Mouse (Mus musculus) stomach, embryonic 14.5 days (tissue): ENCODE data around the gene Pygo1. TPM values are rescaled to one million over a fixed set of nuclear protein-coding genes. Genes with fewer than 3 reads are reported as not detected.

Source experiments
- ATAC-seq: fragments of 200-750 bp; cut with Nextera tagmentation; 2 replicates; pipeline ENCODE4 v1.8.0; 2017; ENCODE audit warnings: low read depth, moderate TSS enrichment; ENCODE audit not compliant: insufficient number of reproducible peaks, insufficient read depth, low FRiP score
- H3K27ac ChIP-seq: fragments of 300-500 bp; sonication (generic); 2 replicates; pipeline ENCODE4 v1.5.1; 2014; ENCODE audit warnings: mild to moderate bottlenecking, low read length, moderate library complexity, mixed read lengths
- H3K27me3 ChIP-seq: fragments of 300-500 bp; sonication (generic); 2 replicates; pipeline ENCODE4 v1.6.1; 2014; ENCODE audit warnings: low read length, control low read depth, mixed read lengths; ENCODE audit not compliant: control insufficient read depth, insufficient read depth
- H3K36me3 ChIP-seq: fragments of 300-500 bp; sonication (generic); 2 replicates; pipeline ENCODE4 v1.6.1; 2014; ENCODE audit warnings: mild to moderate bottlenecking, control low read depth, low read length, moderate library complexity, mixed read lengths; ENCODE audit not compliant: control insufficient read depth, insufficient read depth
- H3K4me1 ChIP-seq: fragments of 300-500 bp; sonication (generic); 2 replicates; pipeline ENCODE4 v1.6.1; 2014; ENCODE audit warnings: low read length, control low read depth, mixed read lengths; ENCODE audit not compliant: control insufficient read depth, insufficient read depth
- H3K4me2 ChIP-seq: fragments of 300-500 bp; sonication (generic); replicated peaks from 2 replicates; pipeline ENCODE4 v1.6.1; 2014; ENCODE audit warnings: low read depth, low read length, control low read depth
- H3K4me3 ChIP-seq: fragments of 300-500 bp; sonication (generic); 2 replicates; pipeline ENCODE4 v1.5.1; 2014; ENCODE audit warnings: low read depth, low read length, control low read depth
- H3K9ac ChIP-seq: fragments of 300-500 bp; sonication (generic); replicated peaks from 2 replicates; pipeline ENCODE4 v1.6.1; 2014; ENCODE audit warnings: low read depth, mild to moderate bottlenecking, control low read depth, low read length, moderate library complexity, mixed read lengths
- H3K9me3 ChIP-seq: fragments of 300-500 bp; sonication (generic); 2 replicates; pipeline ENCODE4 v1.6.1; 2016; ENCODE audit warnings: low read depth, low read length, control low read depth; ENCODE audit not compliant: control insufficient read depth
- WGBS: fragments of 180-500 bp; shearing (Covaris S2); extraction: QIAGEN DNeasy Blood & Tissue Kit; methylation state at CpG from one replicate; pipeline ENCODE4 v1.1.7; 2014; 5-methylcytosine and 5-hydroxymethylcytosine counted together
- polyA plus RNA-seq: library from polyadenylated mRNA; unstranded; fragments of >200 nt; fragmentation: Nextera tagmentation; extraction: Ambion mirVana; gene quantifications from 2 replicates; pipeline ENCODE4 v1.2.1, GENCODE M21; 2014

The Pygo1 gene
- polyA plus RNA-seq, 1 experiment from 2014 or later = 7.4 TPM

DNA sequence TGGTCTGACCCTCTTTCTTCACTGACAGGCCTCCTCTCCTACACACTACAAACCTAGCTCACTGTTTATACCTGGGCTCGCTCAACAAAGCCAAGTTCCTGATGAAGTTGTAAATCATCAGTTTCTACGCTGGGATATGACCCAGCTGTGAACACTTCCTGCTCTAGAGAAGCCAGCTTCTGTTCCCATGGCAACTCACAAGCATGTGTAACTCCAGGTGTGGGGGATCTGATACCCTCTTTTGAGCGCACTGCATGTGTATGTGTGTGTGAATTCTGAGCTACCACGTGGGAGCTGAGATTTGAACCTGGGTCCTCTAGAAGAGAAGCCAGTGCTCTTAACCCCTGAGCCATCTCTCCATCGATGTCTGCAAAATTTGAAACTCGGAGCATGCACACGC is 24.1 kb downstream of the Pygo1 start:
- no peak overlapping the region for H3K27ac ChIP-seq
- WGBS = 43% methylated on average over 7 of the region's 7 CpGs
- no peak overlapping the region for H3K4me2 ChIP-seq
- no peak overlapping the region for H3K4me3 ChIP-seq
- ATAC-seq = peak; percentile 46; the same call in 1 of the 2 replicates
- no peak overlapping the region for H3K9ac ChIP-seq
- H3K9me3 ChIP-seq = peaks cover 4% of the 10 kb centered on the region; the same call in 1 of the 2 replicates
- peaks cover 21% of the 10 kb centered on the region for H3K36me3 ChIP-seq
- no peaks in the 10 kb centered on the region for H3K4me1 ChIP-seq
- H3K27me3 ChIP-seq = no peaks in the 10 kb centered on the region

DNA sequence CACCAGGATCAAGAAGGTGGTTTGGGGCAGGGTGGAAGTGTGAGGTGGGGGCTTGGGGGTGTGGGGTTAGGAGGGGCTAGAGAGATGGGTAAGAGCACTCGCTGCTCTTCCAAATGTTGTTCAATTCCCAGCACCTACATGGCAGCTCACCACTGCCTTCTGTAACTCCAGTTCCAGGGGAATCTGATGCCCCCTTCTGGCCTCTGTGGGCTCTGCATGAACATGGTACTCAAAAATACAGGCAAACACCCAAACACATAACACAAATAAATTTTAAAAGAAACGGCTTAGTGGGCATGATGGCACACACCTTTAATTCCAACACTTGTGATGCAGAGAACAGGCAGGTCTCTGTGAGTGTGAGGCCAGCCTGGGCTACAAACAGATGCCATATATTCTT is 29.3 kb downstream of the Pygo1 start:
- Histone ChIP-seq H3K36me3 (no peaks in the 10 kb centered on the region), H3K27me3 (no peaks in the 10 kb centered on the region), H3K27ac (no peak overlapping the region), H3K9me3 (no peaks in the 10 kb centered on the region), H3K4me3 (no peak overlapping the region), H3K4me2 (no peak overlapping the region), H3K4me1 (no peaks in the 10 kb centered on the region), H3K9ac (no peak overlapping the region)
- no peak for ATAC-seq
- WGBS = 56% methylated on average over 2 of the region's 2 CpGs

DNA sequence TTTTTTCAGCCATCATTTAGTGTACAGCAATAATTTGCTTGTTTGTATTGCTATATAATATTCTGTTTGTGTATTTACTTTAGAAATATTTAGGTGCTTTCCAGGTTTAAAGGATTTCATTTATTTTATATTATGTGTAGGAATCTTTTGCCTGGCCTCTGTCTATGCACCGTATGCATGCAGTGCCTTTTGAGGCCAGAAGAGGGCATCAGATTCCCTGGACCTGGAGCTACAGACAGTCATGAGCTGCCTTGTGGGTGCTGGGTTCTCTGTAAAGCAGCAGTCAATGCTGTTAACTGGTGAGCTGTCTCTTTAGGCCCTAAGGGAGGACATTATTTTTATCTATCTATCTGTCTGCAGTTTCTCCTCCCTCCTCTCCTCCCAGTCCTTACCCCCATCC is 30.1 kb downstream of the Pygo1 start:
- no peak overlapping the region for H3K4me2 ChIP-seq
- no peak overlapping the region for H3K4me3 ChIP-seq
- H3K4me1 ChIP-seq = no peaks in the 10 kb centered on the region
- no peaks in the 10 kb centered on the region for H3K27me3 ChIP-seq
- 16% methylated on average over 1 of the region's 1 CpGs for WGBS
- H3K9me3 ChIP-seq = no peaks in the 10 kb centered on the region
- no peak overlapping the region for H3K27ac ChIP-seq
- no peaks in the 10 kb centered on the region for H3K36me3 ChIP-seq
- no peak overlapping the region for H3K9ac ChIP-seq
- ATAC-seq = no peak

DNA sequence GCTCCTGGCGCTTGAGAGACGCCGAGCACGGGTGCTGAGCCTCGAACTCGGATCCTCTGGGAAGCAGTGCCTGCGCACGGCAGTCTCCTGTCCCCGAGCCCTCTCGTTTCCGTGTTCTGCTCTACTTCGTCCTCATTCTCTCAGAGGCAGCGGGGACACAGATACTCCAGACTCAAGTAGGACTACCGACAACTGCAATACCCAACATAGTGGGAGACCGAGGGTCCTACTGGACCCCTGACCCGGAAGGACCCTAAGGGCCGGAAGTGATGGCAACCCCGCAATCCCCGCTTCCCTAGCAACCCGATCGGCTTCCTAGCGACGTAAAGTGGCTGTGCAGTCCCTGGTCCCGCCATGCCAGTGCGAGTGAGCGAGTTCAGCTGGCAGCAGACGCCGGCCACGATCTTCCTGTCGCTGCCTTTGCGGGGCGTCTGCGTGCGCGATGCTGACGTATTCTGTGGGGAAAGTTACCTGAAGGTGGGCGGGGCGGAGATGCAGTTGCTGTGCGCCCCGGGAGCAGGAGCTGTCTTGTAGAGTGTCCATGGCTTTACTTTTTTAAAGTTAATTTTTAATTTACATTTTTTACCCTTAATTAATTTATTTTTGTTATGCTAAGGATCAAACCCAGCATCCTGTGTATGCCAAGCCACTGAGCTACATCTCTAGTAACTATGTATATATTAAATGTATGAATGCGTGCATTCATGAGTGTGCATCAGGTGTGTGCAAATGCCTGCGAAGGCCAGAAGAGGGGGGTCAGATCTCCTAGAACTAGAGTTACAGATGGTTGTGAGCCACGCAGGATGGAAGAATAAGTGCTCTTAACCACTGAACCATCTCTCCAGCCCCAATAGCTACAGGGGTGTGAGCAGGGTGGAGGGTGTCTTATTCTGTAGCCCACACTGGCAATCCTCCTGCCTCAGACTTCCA is 33.3 kb downstream of the Pygo1 start, which contains the start of the genes Dyx1c1 and Gm44503:
Gene Dyx1c1 (plus strand): TSS at position 265 of the 930 bp plus-strand sequence.
Gene Gm44503 (plus strand): TSS at position 332 of the 930 bp plus-strand sequence.
- 2% methylated on average over 43 of the region's 43 CpGs for WGBS
- Histone ChIP-seq H3K36me3 (no peaks in the 10 kb centered on the region), H3K27me3 (no peaks in the 10 kb centered on the region), H3K9ac (peak within 1 kb of the TSS; percentile 48), H3K27ac (peak within 1 kb of the TSS; percentile 48; the same call in 1 of the 2 replicates), H3K4me2 (peak within 1 kb of the TSS; percentile 66), H3K9me3 (no peaks in the 10 kb centered on the region), H3K4me3 (peak within 1 kb of the TSS; percentile 46), H3K4me1 (no peaks in the 10 kb centered on the region)
- ATAC-seq = peak; percentile 87

DNA sequence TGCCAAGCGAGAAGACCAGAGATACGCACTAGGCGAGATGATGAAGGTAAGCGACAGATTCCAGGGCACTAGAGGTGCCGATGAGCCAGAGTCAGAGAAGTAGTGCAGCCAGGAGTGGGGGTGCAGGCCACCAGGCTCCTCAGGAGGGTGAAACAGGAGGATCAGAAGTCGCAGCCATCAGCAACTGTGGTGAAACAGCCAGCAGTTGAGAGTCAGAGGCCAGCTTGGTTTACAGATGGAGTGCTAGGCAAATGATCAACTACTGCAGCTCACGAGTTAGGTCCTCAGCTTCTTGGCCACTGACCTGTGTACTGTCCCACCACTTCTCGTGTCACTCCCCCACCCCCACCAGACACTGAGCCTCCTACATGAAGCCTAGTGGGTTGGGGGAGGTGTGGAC is 35.9 kb downstream of the Pygo1 start:
- no peak for ATAC-seq
- no peak overlapping the region for H3K27ac ChIP-seq

DNA sequence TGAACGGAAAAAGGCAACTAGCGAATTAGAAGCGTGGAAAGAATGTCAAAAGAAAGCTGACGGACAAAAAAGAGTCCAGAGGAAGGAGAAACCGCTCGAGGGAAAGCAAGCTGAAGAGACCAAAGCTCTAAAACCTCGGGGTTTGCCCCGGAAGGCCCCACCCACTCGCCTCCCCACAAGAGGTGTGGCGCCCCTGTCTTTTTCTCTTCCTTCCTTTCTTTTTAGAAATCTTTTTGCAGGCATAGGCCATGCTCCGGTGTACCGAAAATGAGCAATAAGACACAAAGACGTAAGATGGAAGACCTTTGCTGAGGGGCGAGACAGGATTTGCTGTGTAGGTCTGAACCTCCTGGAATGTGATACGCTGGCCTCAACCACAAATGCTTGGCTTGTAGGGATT is 36.5 kb downstream of the Pygo1 start:
- no peaks in the 10 kb centered on the region for H3K36me3 ChIP-seq
- 76% methylated on average over 15 of the region's 15 CpGs for WGBS
- no peaks in the 10 kb centered on the region for H3K4me1 ChIP-seq
- H3K27me3 ChIP-seq = no peaks in the 10 kb centered on the region
- H3K9me3 ChIP-seq = no peaks in the 10 kb centered on the region
- no peak overlapping the region for H3K27ac ChIP-seq
- H3K4me2 ChIP-seq = no peak overlapping the region
- ATAC-seq = no peak
- H3K4me3 ChIP-seq = no peak overlapping the region
- no peak overlapping the region for H3K9ac ChIP-seq

More for the DNA sequence above, 35.9 kb downstream of the Pygo1 start:
- Histone ChIP-seq H3K4me3 (no peak overlapping the region), H3K36me3 (no peaks in the 10 kb centered on the region), H3K9me3 (no peaks in the 10 kb centered on the region), H3K4me1 (no peaks in the 10 kb centered on the region), H3K27me3 (no peaks in the 10 kb centered on the region), H3K4me2 (no peak overlapping the region), H3K9ac (no peak overlapping the region)
- WGBS = 63% methylated on average over 8 of the region's 8 CpGs

DNA sequence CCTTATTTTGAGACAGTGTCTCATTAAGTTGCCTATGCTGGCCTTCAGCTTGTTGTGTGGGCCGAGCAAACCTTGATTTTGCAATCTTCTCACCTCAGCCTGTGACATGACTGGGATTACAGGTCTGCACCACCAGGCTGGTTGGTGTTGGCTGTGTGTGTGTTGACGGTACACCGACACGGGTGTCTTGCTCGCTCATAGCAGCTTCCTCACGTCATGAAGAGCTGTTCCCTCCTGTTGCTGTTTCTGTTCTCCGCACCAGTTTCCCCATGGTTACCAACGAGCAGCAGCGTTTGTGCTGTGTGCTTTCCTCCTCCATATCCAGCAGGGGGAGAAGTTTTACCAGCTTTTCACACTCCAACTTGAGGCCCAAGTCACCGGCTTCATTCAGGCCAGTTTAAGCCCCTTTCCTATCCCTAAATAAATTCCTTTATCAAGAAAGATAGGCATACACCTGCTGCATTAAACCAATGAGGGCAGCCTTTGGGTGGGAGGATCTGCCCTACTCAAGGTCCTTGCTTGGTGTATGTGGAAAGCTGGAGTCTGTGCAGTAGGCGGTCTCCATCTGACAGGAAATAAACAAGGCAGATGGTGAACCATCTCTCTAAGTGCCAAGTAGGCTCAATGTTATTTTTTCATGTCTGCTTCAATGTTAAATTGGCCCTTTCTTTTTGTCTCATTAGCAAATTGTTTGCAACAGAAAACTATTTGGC is 43.1 kb downstream of the Pygo1 start:
- ATAC-seq = 0 out of 2 replicates have a peak, but pooled peaks have one; percentile 14
- H3K9me3 ChIP-seq = no peaks in the 10 kb centered on the region
- no peaks in the 10 kb centered on the region for H3K4me1 ChIP-seq
- no peak overlapping the region for H3K4me3 ChIP-seq
- no peak overlapping the region for H3K4me2 ChIP-seq
- no peaks in the 10 kb centered on the region for H3K27me3 ChIP-seq
- WGBS = 28% methylated on average over 11 of the region's 11 CpGs
- no peak overlapping the region for H3K9ac ChIP-seq
- no peaks in the 10 kb centered on the region for H3K36me3 ChIP-seq
- no peak overlapping the region for H3K27ac ChIP-seq

DNA sequence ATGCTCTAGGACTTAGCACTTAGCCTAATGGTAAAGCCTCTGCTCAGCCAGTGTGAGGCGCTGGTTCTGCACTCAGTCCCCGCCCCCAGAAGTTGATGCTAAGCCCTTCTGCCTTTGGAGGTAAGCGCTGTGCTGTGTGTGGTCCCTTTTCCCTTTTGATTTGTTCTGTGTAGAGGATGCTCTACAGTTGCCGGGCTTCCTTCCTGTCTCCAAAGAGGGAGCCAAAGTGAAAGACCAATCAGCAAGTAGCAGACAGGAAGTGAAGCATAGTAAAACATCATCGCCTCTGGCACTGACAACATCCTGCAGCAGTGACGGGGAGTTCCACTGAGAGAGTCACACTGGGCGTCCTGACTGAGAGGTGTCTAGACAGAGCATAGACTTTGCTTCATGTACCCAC is 44.4 kb downstream of the Pygo1 start:
- ATAC-seq = no peak
- H3K9me3 ChIP-seq = no peaks in the 10 kb centered on the region
- H3K36me3 ChIP-seq = no peaks in the 10 kb centered on the region
- no peak overlapping the region for H3K27ac ChIP-seq
- no peaks in the 10 kb centered on the region for H3K4me1 ChIP-seq
- H3K4me2 ChIP-seq = no peak overlapping the region
- WGBS = 70% methylated on average over 7 of the region's 7 CpGs
- no peak overlapping the region for H3K9ac ChIP-seq
- H3K4me3 ChIP-seq = no peak overlapping the region
- H3K27me3 ChIP-seq = no peaks in the 10 kb centered on the region
